Mouse (Mus musculus) liver, embryonic 16.5 days (tissue): Measurements from ENCODE around the gene Yjefn3. TPM values are rescaled to one million over a fixed set of nuclear protein-coding genes. Genes with fewer than 3 reads are reported as not detected.

ENCODE experiments used
- ATAC-seq: fragments of 200-750 bp; cut with Nextera tagmentation; 2 replicates; pipeline ENCODE4 v1.8.0; 2017; ENCODE audit warnings: low read depth, mild to moderate bottlenecking, moderate number of reproducible peaks, moderate library complexity
- H3K27ac ChIP-seq: fragments of 300-500 bp; sonication (generic); 2 replicates; pipeline ENCODE4 v1.5.1; 2014; ENCODE audit warnings: mild to moderate bottlenecking, low read length
- H3K27me3 ChIP-seq: fragments of 300-500 bp; sonication (generic); 2 replicates; pipeline ENCODE4 v1.6.1; 2014; ENCODE audit warnings: low read depth, low read length, mixed read lengths; ENCODE audit not compliant: control insufficient read depth, insufficient read depth
- H3K36me3 ChIP-seq: fragments of 300-500 bp; sonication (generic); 2 replicates; pipeline ENCODE4 v1.6.1; 2014; ENCODE audit warnings: mild to moderate bottlenecking; ENCODE audit not compliant: control insufficient read depth, insufficient read depth
- H3K4me1 ChIP-seq: fragments of 300-500 bp; sonication (generic); 2 replicates; pipeline ENCODE4 v1.6.1; 2014; ENCODE audit warnings: low read depth, low read length, mixed read lengths; ENCODE audit not compliant: control insufficient read depth
- H3K4me2 ChIP-seq: fragments of 300-500 bp; sonication (generic); 2 replicates; pipeline ENCODE4 v1.6.1; 2014; ENCODE audit warnings: low read depth, low read length, mixed read lengths
- H3K4me3 ChIP-seq: fragments of 300-500 bp; sonication (generic); 2 replicates; pipeline ENCODE4 v1.5.1; 2014; ENCODE audit warnings: low read depth, mild to moderate bottlenecking, low read length
- H3K9ac ChIP-seq: fragments of 300-500 bp; sonication (generic); 2 replicates; pipeline ENCODE4 v1.6.1; 2014; ENCODE audit warnings: low read depth, low read length
- H3K9me3 ChIP-seq: fragments of 300-500 bp; sonication (generic); replicated peaks from 2 replicates; pipeline ENCODE4 v1.6.1; 2016; ENCODE audit warnings: low read length; ENCODE audit not compliant: control insufficient read depth
- WGBS: fragments of 180-500 bp; shearing (Covaris S2); extraction: QIAGEN DNeasy Blood & Tissue Kit; methylation state at CpG from one replicate; pipeline ENCODE4 v1.1.7; 2014; ENCODE audit not compliant: insufficient replicate concordance; 5-methylcytosine and 5-hydroxymethylcytosine counted together
- polyA plus RNA-seq: library from polyadenylated mRNA; unstranded; fragments of >200 nt; fragmentation: Nextera tagmentation; extraction: Ambion mirVana; gene quantifications from 2 replicates; pipeline ENCODE4 v1.2.1, GENCODE M21; 2015

Gene Yjefn3
- polyA plus RNA-seq, 1 experiment from 2014 or later = 0.77 TPM

DNA sequence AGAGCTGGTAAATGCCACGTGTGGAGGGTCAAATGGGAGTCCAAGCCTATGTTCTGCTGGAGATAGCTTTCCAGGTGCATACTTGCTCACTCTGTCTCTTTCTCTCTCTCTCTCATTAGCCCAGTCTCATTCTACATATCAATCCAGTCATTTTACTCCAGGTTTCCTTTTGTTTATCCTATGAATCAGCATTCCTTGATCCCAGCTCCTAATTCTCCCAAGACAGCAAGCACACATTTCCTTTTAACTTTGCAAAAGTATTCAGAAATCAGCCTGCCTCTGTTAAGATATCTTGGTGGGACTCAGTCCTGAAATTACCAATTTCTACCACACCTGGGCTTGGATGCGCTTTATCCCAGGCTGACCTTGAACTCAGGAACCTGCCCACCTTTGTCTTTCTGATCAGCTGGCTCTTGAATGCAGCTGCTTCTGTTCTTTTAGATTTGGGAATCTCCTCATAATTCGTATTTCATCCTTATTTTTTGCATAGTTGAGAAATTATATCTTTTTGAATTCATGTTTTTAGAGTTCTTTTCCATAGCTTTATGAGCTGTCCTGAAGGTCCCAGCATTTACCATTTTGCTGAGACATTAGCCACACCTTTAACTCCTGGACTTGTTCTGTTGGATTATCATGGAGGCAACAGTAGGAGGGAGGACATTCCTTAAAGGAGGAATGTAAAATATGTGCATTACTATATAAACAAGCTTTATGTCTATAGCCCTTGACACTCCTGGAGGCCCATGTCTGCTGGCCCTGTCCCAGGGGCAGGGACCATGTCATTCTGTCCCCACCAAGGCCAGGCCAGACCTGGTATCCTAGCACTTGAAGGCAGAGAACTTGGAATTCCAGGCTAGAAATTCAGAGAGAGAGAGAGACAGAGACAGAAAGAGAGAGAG, 55.1 kb downstream of the Yjefn3 start:
- no peak overlapping the region for H3K27ac ChIP-seq
- no peak overlapping the region for H3K4me3 ChIP-seq
- no peaks in the 10 kb centered on the region for H3K27me3 ChIP-seq
- no peak overlapping the region for H3K9ac ChIP-seq
- H3K4me1 ChIP-seq = peaks cover 11% of the 10 kb centered on the region
- no peak for ATAC-seq
- H3K4me2 ChIP-seq = no peak overlapping the region
- no peaks in the 10 kb centered on the region for H3K36me3 ChIP-seq
- 52% methylated on average over 3 of the region's 3 CpGs for WGBS
- no peaks in the 10 kb centered on the region; the same call in 1 of the 2 replicates for H3K9me3 ChIP-seq

Other genes with a start within 250 kb of the Yjefn3 start
- gene Zfp964, start 248.2 kb downstream of the Yjefn3 start, polyA plus RNA-seq = 0.39 and 0.42 TPM in 2 replicates
- gene Zfp869, start 192.0 kb downstream of the Yjefn3 start, polyA plus RNA-seq = 9.7 and 10.6 TPM in 2 replicates
- 2.9 and 3.1 TPM in 2 replicates for gene Zfp963, start 152.7 kb downstream of the Yjefn3 start, polyA plus RNA-seq
- gene Gm20422, start 127.8 kb downstream of the Yjefn3 start, polyA plus RNA-seq = 0.79 TPM in 1 of 2 replicates, not detected in the other
- 18.6 and 20.9 TPM in 2 replicates for gene Atp13a1, start 111.5 kb downstream of the Yjefn3 start, polyA plus RNA-seq
- gene Zfp866, start 111.5 kb downstream of the Yjefn3 start, polyA plus RNA-seq = 7.7 and 8.6 TPM in 2 replicates
- gene Gmip, start 94.0 kb downstream of the Yjefn3 start, polyA plus RNA-seq = 5.0 and 7.0 TPM in 2 replicates
- 0.05 and 0.07 TPM in 2 replicates for gene Lpar2, start 80.3 kb downstream of the Yjefn3 start, polyA plus RNA-seq
- 1.8 and 2.0 TPM in 2 replicates for gene Pbx4, start 70.2 kb downstream of the Yjefn3 start, polyA plus RNA-seq
- gene Cilp2, start 15.0 kb downstream of the Yjefn3 start, polyA plus RNA-seq = not detected in 2 replicates
- 1.1 and 1.6 TPM in 2 replicates for gene Tssk6, start 528 bp downstream of the Yjefn3 start, polyA plus RNA-seq
- gene Ndufa13, start 154 bp downstream of the Yjefn3 start, polyA plus RNA-seq = 103 and 104 TPM in 2 replicates
- 17.2 and 18.9 TPM in 2 replicates for gene Gatad2a, start 93.7 kb upstream of the Yjefn3 start, polyA plus RNA-seq
- 21.7 and 22.6 TPM in 2 replicates for gene Mau2, start 140.0 kb upstream of the Yjefn3 start, polyA plus RNA-seq
- 14.7 and 14.9 TPM in 2 replicates for gene Sugp1, start 140.1 kb upstream of the Yjefn3 start, polyA plus RNA-seq
- gene Tm6sf2, start 170.2 kb upstream of the Yjefn3 start, polyA plus RNA-seq = 1.8 and 3.0 TPM in 2 replicates
- 0.04 TPM in 1 of 2 replicates, not detected in the other for gene Hapln4, start 180.7 kb upstream of the Yjefn3 start, polyA plus RNA-seq
- gene Ncan, start 218.2 kb upstream of the Yjefn3 start, polyA plus RNA-seq = 0.04 TPM in 1 of 2 replicates, not detected in the other
- gene Nr2c2ap, start 228.6 kb upstream of the Yjefn3 start, polyA plus RNA-seq = 12.6 and 13.2 TPM in 2 replicates
- gene Rfxank, start 236.4 kb upstream of the Yjefn3 start, polyA plus RNA-seq = 7.4 TPM in 2 replicates
- 21.4 and 23.4 TPM in 2 replicates for gene Borcs8, start 236.8 kb upstream of the Yjefn3 start, polyA plus RNA-seq
- gene Mef2b, start 237.0 kb upstream of the Yjefn3 start, polyA plus RNA-seq = not detected in 2 replicates